Mouse (Mus musculus): Measurements from ENCODE around the gene Ccdc62. TPM values are rescaled to one million over a fixed set of nuclear protein-coding genes. Genes with fewer than 3 reads are reported as not detected.

Ccdc62 gene
- polyA plus RNA-seq, 1 experiment from 2014 or later = 7.1 TPM

GRCm38 (mm10) chr5:123947041-123947761, 16.7 kb downstream of the Ccdc62 start:
- no peak overlapping the region for H3K9ac ChIP-seq (ENCODE audit: low read depth, low read length)
- H3K4me2 ChIP-seq = no peak overlapping the region
- 53% methylated on average over 7 of the region's 7 CpGs for WGBS
- H3K27me3 ChIP-seq (replicated peaks; ENCODE audit: control insufficient read depth, insufficient read depth, low read length) = no peaks in the 10 kb centered on the region
- ATAC-seq (replicated peaks; ENCODE audit: low FRiP score) (no peak), DNase-seq (ENCODE audit: low spot score) (no peak)
- no peaks in the 10 kb centered on the region for H3K9me3 ChIP-seq (ENCODE audit: control insufficient read depth, low read length)
- no peaks in the 10 kb centered on the region for H3K36me3 ChIP-seq (ENCODE audit: control insufficient read depth, insufficient read depth, low read length)
- H3K27ac ChIP-seq (ENCODE audit: low read depth, low read length) = no peak overlapping the region
- no peaks in the 10 kb centered on the region for H3K4me1 ChIP-seq (replicated peaks; ENCODE audit: control insufficient read depth, insufficient read depth, low read length)
- no peak overlapping the region for H3K4me3 ChIP-seq (ENCODE audit: low read depth, low read length)

DNA sequence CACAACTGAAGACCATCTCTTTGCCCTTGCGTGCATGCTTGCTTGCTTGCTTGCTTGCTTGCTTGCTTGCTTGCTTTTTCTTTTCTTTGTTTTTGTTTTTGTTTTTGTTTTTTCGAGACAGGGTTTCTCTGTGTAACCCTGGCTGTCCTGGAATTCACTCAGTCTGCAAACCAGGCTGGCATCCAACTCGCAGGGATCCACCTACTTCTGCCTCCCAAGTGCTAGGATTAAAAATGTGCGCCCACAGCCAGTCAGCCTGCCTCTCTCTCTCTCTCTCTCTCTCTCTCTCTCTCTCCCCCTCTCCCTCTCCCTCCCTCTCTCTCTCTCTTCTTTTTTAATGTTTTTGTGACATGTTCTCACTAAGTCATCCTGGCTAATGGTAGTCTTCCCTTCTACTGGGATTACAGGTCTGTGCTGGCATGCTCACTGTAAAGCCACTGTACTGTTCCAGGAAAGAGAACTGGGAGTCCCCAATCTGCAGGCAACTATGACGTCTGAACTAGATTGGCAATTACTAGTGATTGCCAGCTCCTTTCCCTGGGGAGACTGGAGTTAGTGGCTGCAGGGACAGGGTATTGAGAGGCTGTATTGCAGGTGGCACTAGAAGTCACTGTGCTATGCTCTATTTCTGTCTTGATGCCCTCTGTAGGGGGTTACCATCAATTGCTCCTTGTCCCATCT, 22.0 kb downstream of the Ccdc62 start:
- Histone ChIP-seq H3K9ac (ENCODE audit: low read depth, low read length) (no peak overlapping the region), H3K4me3 (ENCODE audit: low read depth, low read length) (no peak overlapping the region), H3K27ac (ENCODE audit: low read depth, low read length) (no peak overlapping the region), H3K4me1 (replicated peaks; ENCODE audit: control insufficient read depth, insufficient read depth, low read length) (no peaks in the 10 kb centered on the region), H3K36me3 (ENCODE audit: control insufficient read depth, insufficient read depth, low read length) (no peaks in the 10 kb centered on the region), H3K4me2 (no peak overlapping the region), H3K27me3 (replicated peaks; ENCODE audit: control insufficient read depth, insufficient read depth, low read length) (no peaks in the 10 kb centered on the region), H3K9me3 (ENCODE audit: control insufficient read depth, low read length) (no peaks in the 10 kb centered on the region)
- DNase-seq (ENCODE audit: low spot score) = no peak
- no peak for ATAC-seq (replicated peaks; ENCODE audit: low FRiP score)
- WGBS = 66% methylated on average over 5 of the region's 5 CpGs

GRCm38 (mm10) chr5:123957213-123957612, 26.7 kb downstream of the Ccdc62 start:
- ATAC-seq (replicated peaks; ENCODE audit: low FRiP score) (no peak), DNase-seq (ENCODE audit: low spot score) (no peak)
- Histone ChIP-seq H3K4me3 (ENCODE audit: low read depth, low read length) (no peak overlapping the region), H3K9ac (ENCODE audit: low read depth, low read length) (no peak overlapping the region), H3K27me3 (replicated peaks; ENCODE audit: control insufficient read depth, insufficient read depth, low read length) (no peaks in the 10 kb centered on the region), H3K4me1 (replicated peaks; ENCODE audit: control insufficient read depth, insufficient read depth, low read length) (no peaks in the 10 kb centered on the region), H3K27ac (ENCODE audit: low read depth, low read length) (no peak overlapping the region), H3K9me3 (ENCODE audit: control insufficient read depth, low read length) (no peaks in the 10 kb centered on the region), H3K4me2 (no peak overlapping the region), H3K36me3 (ENCODE audit: control insufficient read depth, insufficient read depth, low read length) (no peaks in the 10 kb centered on the region)
- 94% methylated on average over 8 of the region's 8 CpGs for WGBS

- 75% methylated on average over 3 of the region's 3 CpGs for WGBS
- Histone ChIP-seq H3K4me3 (ENCODE audit: low read depth, low read length) (no peak overlapping the region), H3K9ac (ENCODE audit: low read depth, low read length) (no peak overlapping the region), H3K27ac (ENCODE audit: low read depth, low read length) (no peak overlapping the region), H3K4me2 (no peak overlapping the region), H3K36me3 (ENCODE audit: control insufficient read depth, insufficient read depth, low read length) (no peaks in the 10 kb centered on the region), H3K4me1 (replicated peaks; ENCODE audit: control insufficient read depth, insufficient read depth, low read length) (no peaks in the 10 kb centered on the region), H3K27me3 (replicated peaks; ENCODE audit: control insufficient read depth, insufficient read depth, low read length) (no peaks in the 10 kb centered on the region), H3K9me3 (ENCODE audit: control insufficient read depth, low read length) (no peaks in the 10 kb centered on the region)
- ATAC-seq (replicated peaks; ENCODE audit: low FRiP score) (no peak), DNase-seq (ENCODE audit: low spot score) (no peak)
These were observed 28.5 kb downstream of the Ccdc62 start for GRCm38 (mm10) chr5:123959018-123959417.

GRCm38 (mm10) chr5:123960129-123960528, 29.6 kb downstream of the Ccdc62 start:
- Histone ChIP-seq H3K27me3 (replicated peaks; ENCODE audit: control insufficient read depth, insufficient read depth, low read length) (no peaks in the 10 kb centered on the region), H3K9ac (ENCODE audit: low read depth, low read length) (no peak overlapping the region), H3K27ac (ENCODE audit: low read depth, low read length) (no peak overlapping the region), H3K4me3 (ENCODE audit: low read depth, low read length) (no peak overlapping the region), H3K4me2 (no peak overlapping the region), H3K36me3 (ENCODE audit: control insufficient read depth, insufficient read depth, low read length) (no peaks in the 10 kb centered on the region), H3K4me1 (replicated peaks; ENCODE audit: control insufficient read depth, insufficient read depth, low read length) (no peaks in the 10 kb centered on the region), H3K9me3 (ENCODE audit: control insufficient read depth, low read length) (no peaks in the 10 kb centered on the region)
- WGBS = 67% methylated on average over 8 of the region's 8 CpGs
- ATAC-seq (replicated peaks; ENCODE audit: low FRiP score) = no peak
- DNase-seq (ENCODE audit: low spot score) = no peak

GRCm38 (mm10) chr5:123961046-123961445, 30.6 kb downstream of the Ccdc62 start:
- Histone ChIP-seq H3K4me1 (replicated peaks; ENCODE audit: control insufficient read depth, insufficient read depth, low read length) (no peaks in the 10 kb centered on the region), H3K27ac (ENCODE audit: low read depth, low read length) (no peak overlapping the region), H3K27me3 (replicated peaks; ENCODE audit: control insufficient read depth, insufficient read depth, low read length) (no peaks in the 10 kb centered on the region), H3K4me3 (ENCODE audit: low read depth, low read length) (no peak overlapping the region), H3K9ac (ENCODE audit: low read depth, low read length) (no peak overlapping the region), H3K9me3 (ENCODE audit: control insufficient read depth, low read length) (no peaks in the 10 kb centered on the region), H3K36me3 (ENCODE audit: control insufficient read depth, insufficient read depth, low read length) (no peaks in the 10 kb centered on the region), H3K4me2 (no peak overlapping the region)
- WGBS = 87% methylated on average over 12 of the region's 12 CpGs
- ATAC-seq (replicated peaks; ENCODE audit: low FRiP score) (no peak), DNase-seq (ENCODE audit: low spot score) (no peak)

- 87% methylated on average over 4 of the region's 4 CpGs for WGBS
These were observed 33.7 kb downstream of the Ccdc62 start for GRCm38 (mm10) chr5:123964208-123964607.

DNA sequence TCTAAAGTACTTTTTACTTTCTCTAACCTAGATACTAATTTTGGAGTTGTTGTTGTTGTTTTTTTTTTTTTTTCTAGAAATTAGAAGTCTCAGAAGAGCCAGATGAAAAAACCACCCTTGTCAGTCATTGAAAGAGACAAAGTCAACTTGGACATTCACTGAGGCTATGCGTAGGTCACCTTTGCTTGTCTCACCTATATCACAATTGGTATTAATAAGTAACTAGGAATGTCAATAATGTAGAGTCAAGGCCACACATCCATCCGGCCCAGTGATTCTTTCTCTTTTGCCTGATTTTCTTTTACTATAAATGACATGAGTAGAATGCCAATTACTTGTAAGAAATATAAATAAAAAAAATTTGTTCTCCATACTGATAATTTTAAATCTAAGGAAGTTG, 36.3 kb downstream of the Ccdc62 start:
- DNase-seq (ENCODE audit: low spot score) = no peak
- no peak for ATAC-seq (replicated peaks; ENCODE audit: low FRiP score)
- H3K9ac ChIP-seq (ENCODE audit: low read depth, low read length) = no peak overlapping the region

More at GRCm38 (mm10) chr5:123964208-123964607, 33.7 kb downstream of the Ccdc62 start:
- no peak overlapping the region for H3K4me2 ChIP-seq
- ATAC-seq (replicated peaks; ENCODE audit: low FRiP score) (no peak), DNase-seq (ENCODE audit: low spot score) (no peak)
- no peaks in the 10 kb centered on the region for H3K9me3 ChIP-seq (ENCODE audit: control insufficient read depth, low read length)
- H3K4me3 ChIP-seq (ENCODE audit: low read depth, low read length) = no peak overlapping the region
- H3K27ac ChIP-seq (ENCODE audit: low read depth, low read length) = no peak overlapping the region
- H3K4me1 ChIP-seq (replicated peaks; ENCODE audit: control insufficient read depth, insufficient read depth, low read length) = 0 out of 2 replicates have a peak, but pooled peaks cover 2% of the 10 kb centered on the region
- no peaks in the 10 kb centered on the region for H3K27me3 ChIP-seq (replicated peaks; ENCODE audit: control insufficient read depth, insufficient read depth, low read length)
- no peak overlapping the region for H3K9ac ChIP-seq (ENCODE audit: low read depth, low read length)
- no peaks in the 10 kb centered on the region for H3K36me3 ChIP-seq (ENCODE audit: control insufficient read depth, insufficient read depth, low read length)

GRCm38 (mm10) chr5:123968468-123968867, 38.0 kb downstream of the Ccdc62 start:
- no peak for DNase-seq (ENCODE audit: low spot score)

More for the DNA sequence above, 36.3 kb downstream of the Ccdc62 start:
- 0 out of 2 replicates have a peak, but pooled peaks cover 2% of the 10 kb centered on the region for H3K4me1 ChIP-seq (replicated peaks; ENCODE audit: control insufficient read depth, insufficient read depth, low read length)
- no peak overlapping the region for H3K27ac ChIP-seq (ENCODE audit: low read depth, low read length)
- no peaks in the 10 kb centered on the region for H3K27me3 ChIP-seq (replicated peaks; ENCODE audit: control insufficient read depth, insufficient read depth, low read length)
- WGBS = 72% methylated on average over 2 of the region's 2 CpGs
- H3K4me3 ChIP-seq (ENCODE audit: low read depth, low read length) = no peak overlapping the region
- H3K36me3 ChIP-seq (ENCODE audit: control insufficient read depth, insufficient read depth, low read length) = no peaks in the 10 kb centered on the region
- H3K4me2 ChIP-seq = no peak overlapping the region
- H3K9me3 ChIP-seq (ENCODE audit: control insufficient read depth, low read length) = no peaks in the 10 kb centered on the region

More at GRCm38 (mm10) chr5:123968468-123968867, 38.0 kb downstream of the Ccdc62 start:
- Histone ChIP-seq H3K9ac (ENCODE audit: low read depth, low read length) (no peak overlapping the region), H3K36me3 (ENCODE audit: control insufficient read depth, insufficient read depth, low read length) (no peaks in the 10 kb centered on the region), H3K9me3 (ENCODE audit: control insufficient read depth, low read length) (no peaks in the 10 kb centered on the region), H3K4me3 (ENCODE audit: low read depth, low read length) (no peak overlapping the region), H3K27ac (ENCODE audit: low read depth, low read length) (no peak overlapping the region), H3K4me2 (no peak overlapping the region), H3K4me1 (replicated peaks; ENCODE audit: control insufficient read depth, insufficient read depth, low read length) (peaks cover 2% of the 10 kb centered on the region; the same call in 1 of the 2 replicates), H3K27me3 (replicated peaks; ENCODE audit: control insufficient read depth, insufficient read depth, low read length) (0 out of 2 replicates have a peak, but pooled peaks cover 2% of the 10 kb centered on the region)
- WGBS = 73% methylated on average over 5 of the region's 5 CpGs
- no peak for ATAC-seq (replicated peaks; ENCODE audit: low FRiP score)
